Mouse (Mus musculus) thymus, adult 18-20 months (tissue): Measurements from ENCODE around the gene Acap1.
A peak's percentile ranks its signal among the peaks of the same experiment; 100 is the strongest.

Source experiments
- DNase-seq, 2 experiments: peaks; one replicate each; pipeline ENCODE4 v3.0.0; 2022; ENCODE audit warnings: mixed read lengths in 2 of 2

The Acap1 gene

GRCm38 (mm10) chr11:69901406-69901846, 6.1 kb upstream of the Acap1 start:
- peak; percentile 94 to 96 for DNase-seq

GRCm38 (mm10) chr11:69900471-69901405, 5.4 kb upstream of the Acap1 start, which contains the start of the genes 2810408A11Rik and Neurl4:
TSS of gene 2810408A11Rik (minus strand) at chr11:69900987.
TSS of gene Neurl4 (plus strand) at chr11:69901072.
- DNase-seq = peak; percentile 88 to 95

DNA sequence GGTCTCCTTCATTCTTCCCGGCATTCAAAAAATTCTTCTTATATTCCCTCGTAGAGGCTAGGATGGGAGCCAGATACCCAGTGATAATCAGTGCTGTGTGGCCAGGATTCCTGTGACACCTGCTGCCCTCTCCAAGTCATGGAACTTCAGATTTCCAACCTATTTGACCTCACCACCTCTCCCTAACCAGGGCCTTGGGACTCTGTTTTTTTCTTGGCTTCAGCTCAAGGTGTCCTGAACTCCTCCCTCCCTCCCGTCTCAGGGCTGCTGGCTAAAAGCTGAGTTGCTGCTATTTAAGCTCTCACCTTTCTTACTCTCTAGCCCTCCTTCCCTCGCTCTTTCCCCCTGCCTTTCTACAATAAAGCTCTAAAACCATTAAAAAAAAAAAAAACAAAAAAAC, 4.5 kb upstream of the Acap1 start:
- no peak for DNase-seq

DNA sequence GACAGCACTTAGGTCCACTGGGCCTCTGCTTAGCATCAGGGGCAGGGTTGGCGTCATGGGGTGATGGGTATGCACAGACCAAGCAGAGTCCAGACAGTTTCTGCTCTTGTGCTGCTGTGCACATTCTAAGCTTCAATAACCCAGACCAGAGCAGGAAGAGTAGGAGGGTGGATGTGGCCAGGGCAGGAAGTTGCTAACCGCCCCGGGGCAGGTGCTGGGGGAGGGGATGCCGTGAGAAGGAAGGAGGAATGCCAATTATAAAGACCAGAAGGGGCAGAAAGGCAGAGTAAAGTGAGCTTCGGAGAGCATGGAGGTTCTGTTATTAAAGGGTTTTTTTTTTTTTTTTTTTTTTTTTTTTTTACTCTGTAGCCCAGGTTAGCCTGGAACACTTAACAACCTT, 668 bp downstream of the Acap1 start:
- DNase-seq = peak; percentile 84 to 90

- no peak for DNase-seq
Measured at GRCm38 (mm10) chr11:69891482-69891881, 3.9 kb downstream of the Acap1 start.

DNA sequence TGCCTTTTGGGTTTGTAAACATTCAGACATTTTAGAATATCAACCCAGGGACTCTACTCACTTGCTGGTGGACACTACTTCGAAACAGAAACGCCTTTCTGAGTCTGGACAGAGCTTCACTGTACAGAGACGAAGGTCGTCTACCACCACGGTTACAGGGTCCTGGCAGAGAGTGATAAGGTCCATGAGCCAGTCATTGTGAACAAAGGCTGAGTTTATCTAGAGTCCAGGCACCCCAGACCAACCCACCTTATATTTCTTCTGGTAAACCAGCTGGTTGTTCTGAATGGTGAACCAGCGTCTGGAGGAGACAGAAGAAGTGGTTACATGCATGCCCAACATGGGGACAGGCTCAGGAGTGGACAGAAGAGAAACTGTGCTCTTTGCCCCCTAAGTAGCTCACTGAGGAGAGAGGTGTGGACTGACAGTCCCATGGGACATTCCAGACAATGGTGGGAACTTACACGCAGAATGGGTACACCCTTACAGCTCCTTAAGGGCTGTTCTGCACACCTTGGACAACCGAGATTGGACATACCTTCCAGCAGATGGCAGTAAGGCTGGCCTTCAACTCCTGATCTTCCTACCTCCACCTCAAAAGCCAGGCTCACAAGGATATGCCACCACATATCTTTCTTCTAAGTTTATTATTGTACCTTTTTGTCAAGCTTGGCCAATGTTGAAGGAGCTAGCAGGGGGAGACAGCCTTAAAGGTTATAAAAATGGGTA, 8.3 kb downstream of the Acap1 start:
- no peak for DNase-seq

- DNase-seq = no peak
Measured at GRCm38 (mm10) chr11:69884663-69885062, 10.7 kb downstream of the Acap1 start.

DNA sequence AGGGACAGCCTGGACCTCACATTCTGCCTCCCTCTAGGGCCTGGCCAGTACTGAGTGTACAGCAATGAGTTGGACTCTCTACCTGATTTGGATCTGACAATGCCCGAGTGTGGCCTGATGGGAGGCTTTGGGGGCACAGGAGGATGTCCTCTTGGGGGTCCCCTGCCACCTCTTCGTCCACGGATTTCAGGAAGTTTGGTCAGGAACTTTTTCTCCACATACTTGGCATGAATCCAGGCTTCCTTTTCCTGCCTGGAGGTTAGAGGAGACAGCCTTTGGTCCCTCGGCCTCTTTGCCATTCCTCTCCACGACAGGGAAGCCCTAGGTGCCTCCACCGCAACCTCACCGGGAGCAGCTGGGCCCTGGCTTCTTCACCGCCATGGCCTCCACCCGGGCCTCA, 11.1 kb downstream of the Acap1 start:
- DNase-seq = no peak

DNA sequence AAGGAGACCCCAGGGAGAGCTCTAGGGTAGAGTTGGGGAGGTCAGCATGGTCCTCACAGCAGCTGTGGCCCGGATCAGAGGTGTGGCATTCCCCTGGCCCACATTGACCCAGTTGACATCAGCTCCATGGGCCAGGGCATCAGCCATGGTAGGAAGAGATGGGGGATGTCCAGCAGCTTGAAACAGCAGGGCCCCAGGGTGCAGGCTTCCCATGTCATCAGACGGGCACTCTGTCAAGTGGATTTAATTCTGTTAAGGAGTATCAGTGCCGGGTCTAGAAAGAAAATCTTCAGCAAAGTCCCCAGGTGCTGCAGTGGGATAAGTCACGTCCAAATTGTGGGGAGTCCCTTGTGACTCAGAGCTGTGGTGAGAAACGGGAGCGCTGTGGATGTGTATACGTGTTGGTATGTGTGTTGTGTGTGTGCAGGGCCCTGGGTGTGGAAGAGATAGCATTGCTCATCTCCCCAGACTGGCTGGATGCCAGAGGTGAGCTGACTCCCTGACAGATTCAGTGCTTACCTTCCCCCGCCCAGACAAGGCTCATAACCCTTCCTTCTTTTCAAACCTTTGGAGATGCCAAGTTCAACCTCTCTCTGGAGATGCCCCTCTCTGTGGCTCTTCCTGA, 11.7 kb downstream of the Acap1 start:
- DNase-seq = no peak

DNA sequence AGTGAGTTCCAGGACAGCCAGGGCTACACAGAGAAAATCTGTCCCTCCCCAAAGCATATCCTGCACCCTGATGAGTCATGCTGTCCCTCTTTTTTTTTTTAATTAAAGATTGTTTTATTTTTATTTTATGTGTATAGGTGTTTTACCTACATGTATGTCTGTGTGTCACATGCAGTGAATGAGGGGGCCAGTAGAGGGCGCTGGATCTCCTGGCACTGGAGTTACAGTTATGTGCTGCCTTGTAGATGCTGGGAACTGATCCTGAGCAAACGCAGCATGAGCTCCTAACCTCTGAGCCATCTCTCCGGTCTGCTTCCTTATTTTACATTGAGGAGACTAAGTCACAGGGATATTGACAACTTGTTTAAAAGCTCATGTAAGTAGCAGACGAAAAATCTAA, 12.3 kb downstream of the Acap1 start:
- DNase-seq = peak in 1 of 2 experiments; percentile 61

GRCm38 (mm10) chr11:69881787-69882670, 13.3 kb downstream of the Acap1 start:
- no peak for DNase-seq

DNA sequence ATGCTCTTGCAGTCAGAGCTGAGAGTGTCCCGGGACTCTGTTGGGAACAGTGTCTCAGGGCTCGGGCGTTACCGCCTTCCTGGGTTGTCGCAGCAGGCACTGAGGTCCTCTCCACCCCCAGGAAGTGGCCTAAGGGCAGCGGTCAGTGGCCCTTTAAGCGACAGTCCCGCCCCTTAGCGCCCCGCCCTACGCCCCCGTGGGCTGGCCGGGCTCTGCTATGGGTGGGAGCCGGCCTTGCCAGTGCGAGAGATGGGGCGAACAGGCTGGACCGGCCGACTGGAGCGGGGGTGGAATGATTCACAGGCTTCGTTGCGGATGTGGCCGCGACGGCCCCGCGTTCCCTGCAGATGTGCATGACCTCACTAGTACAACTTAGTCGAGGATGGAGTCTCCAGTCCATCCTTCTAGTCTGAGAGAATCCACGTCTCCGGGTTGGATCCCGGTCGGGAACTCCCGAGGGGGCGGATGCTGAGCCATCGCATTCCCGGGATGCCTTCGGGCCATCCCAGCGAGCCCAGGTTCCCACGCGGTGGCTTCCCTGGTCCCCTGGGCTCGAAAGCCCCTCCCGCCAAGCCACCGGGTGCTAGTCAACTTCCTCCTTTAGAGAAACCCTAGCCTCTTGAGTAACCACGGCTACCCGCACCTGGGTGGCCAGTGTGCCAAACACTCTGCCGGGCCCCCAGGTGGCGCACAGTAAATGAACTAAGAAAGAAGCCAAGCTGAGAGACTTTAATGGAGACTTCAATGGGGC, 14.3 kb downstream of the Acap1 start, which contains the start of gene Kctd11:
Kctd11 (minus strand) TSS at position 554 of the 751 bp plus-strand sequence.
- peak; percentile 60 to 72 for DNase-seq

DNA sequence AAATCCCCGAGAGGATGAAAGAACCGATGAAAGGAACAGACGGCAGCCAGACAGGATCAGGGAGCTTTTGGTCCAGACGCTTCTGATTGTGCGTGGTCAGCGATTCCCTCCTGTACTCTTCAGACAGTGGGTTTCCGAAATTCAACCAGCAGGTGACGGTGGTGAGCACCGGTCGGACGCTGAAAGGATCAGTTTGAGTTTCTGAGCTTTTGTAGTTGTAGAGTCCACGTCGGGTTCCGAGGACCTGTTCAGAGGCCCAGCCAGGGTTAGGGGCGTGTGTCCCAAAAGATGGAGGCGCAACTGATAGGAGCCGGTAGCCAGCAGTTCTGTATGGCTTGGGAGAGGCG, 14.9 kb downstream of the Acap1 start:
- peak in 1 of 2 experiments; percentile 54 for DNase-seq

DNA sequence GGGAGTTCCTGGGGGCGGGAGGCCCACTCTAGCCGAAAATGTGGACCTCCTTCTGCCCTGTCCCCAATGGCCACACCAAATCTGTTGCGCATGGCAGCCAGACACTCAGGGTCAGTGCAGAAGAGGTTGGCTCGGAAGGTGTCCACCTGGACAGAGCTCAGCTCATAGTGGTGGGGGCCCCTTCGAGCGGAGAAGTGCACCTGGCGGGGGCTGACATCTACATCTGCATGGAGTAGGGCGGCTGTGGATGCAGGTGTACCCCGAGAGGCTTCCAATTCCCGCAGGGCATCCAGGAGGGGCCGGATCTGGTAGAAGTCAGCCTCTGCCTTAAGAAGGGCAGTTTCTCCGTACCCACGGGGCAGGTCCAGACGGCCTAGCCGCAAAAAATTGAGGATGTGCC, 15.6 kb downstream of the Acap1 start:
- DNase-seq = no peak

GRCm38 (mm10) chr11:69878952-69879351, 16.4 kb downstream of the Acap1 start:
- DNase-seq = no peak

DNA sequence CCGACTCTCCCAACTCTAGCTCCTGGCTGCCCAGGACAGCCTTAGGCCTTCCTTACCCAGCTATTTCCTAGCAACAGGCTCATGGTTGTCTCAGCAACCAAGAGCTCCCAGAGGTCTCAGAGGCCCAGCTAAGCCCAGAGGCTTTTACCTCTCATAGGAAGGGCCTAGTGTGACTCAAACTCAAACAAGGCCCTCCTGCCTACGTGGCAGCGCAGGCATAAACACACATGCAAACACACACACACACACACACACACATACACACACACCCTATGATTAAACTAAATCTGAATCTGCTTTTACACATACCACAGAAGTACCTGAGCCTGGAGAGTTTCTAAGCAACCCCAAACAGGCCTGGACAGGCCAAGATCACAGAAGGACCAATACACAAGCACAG, 16.9 kb downstream of the Acap1 start:
- no peak for DNase-seq

- no peak for DNase-seq
Measured at GRCm38 (mm10) chr11:69877878-69878277, 17.5 kb downstream of the Acap1 start, which contains the start of gene Tmem95. TSS of gene Tmem95 (minus strand) at chr11:69878018.

- peak; percentile 79 to 83 for DNase-seq
Measured at GRCm38 (mm10) chr11:69876867-69877266, 18.5 kb downstream of the Acap1 start.

GRCm38 (mm10) chr11:69876186-69876585, 19.2 kb downstream of the Acap1 start:
- peak in 1 of 2 experiments; percentile 23 for DNase-seq

DNA sequence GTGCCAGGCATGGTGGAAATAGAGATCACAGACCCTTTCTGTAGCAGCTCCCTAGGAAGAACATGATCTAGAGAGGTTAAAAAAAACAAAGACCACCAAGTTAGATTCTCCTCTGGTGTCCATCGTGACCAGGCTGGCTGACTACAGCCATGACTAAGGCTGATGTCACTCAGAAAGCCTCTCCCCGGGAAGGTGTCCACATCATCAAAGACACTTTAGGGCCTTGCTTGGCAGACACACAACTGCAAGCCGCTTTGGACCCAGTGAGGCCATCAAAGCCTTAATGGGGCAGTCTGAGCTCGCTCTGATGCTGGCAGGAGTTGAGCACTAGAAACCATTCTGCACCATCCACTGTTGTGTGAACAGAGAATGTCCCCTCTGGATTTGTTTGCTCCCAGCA, 22.9 kb downstream of the Acap1 start:
- DNase-seq = no peak

GRCm38 (mm10) chr11:69871822-69872221, 23.5 kb downstream of the Acap1 start:
- no peak for DNase-seq
